Mouse (Mus musculus) fibroblast of lung, adult 2 months (primary cell): ENCODE measurements around the gene Cds1.

Source experiments
- DNase-seq: peaks from one replicate; pipeline ENCODE4 v3.0.0-alpha.2; 2011; ENCODE audit warnings: low read depth

Gene Cds1

GRCm38 (mm10) chr5:101764554-101765347 lies at the start of gene Cds1:
TSS of gene Cds1 (plus strand) at chr5:101765130.
- no peak for DNase-seq

GRCm38 (mm10) chr5:101724216-101724615 lies 40.7 kb upstream of the Cds1 start:
- no peak for DNase-seq

GRCm38 (mm10) chr5:101724756-101725155 lies 40.2 kb upstream of the Cds1 start:
- DNase-seq, result no peak

GRCm38 (mm10) chr5:101725703-101726102 lies 39.2 kb upstream of the Cds1 start:
- no peak for DNase-seq

GRCm38 (mm10) chr5:101726371-101726770 lies 38.6 kb upstream of the Cds1 start:
- no peak for DNase-seq

GRCm38 (mm10) chr5:101728304-101728905 lies 36.5 kb upstream of the Cds1 start:
- DNase-seq, result no peak

- no peak for DNase-seq
Observed at GRCm38 (mm10) chr5:101737341-101737740, 27.6 kb upstream of the Cds1 start.

- no peak for DNase-seq
Observed at GRCm38 (mm10) chr5:101740471-101741223, 24.3 kb upstream of the Cds1 start.

- DNase-seq, result no peak
Observed at GRCm38 (mm10) chr5:101741224-101741591, 23.7 kb upstream of the Cds1 start.

- no peak for DNase-seq
Observed at GRCm38 (mm10) chr5:101742014-101742413, 22.9 kb upstream of the Cds1 start.

- no peak for DNase-seq
Observed at GRCm38 (mm10) chr5:101742425-101742824, 22.5 kb upstream of the Cds1 start.

- no peak for DNase-seq
Observed at GRCm38 (mm10) chr5:101744886-101745285, 20.0 kb upstream of the Cds1 start.

- no peak for DNase-seq
Observed at GRCm38 (mm10) chr5:101753680-101754079, 11.2 kb upstream of the Cds1 start.

GRCm38 (mm10) chr5:101757669-101758068 lies 7.3 kb upstream of the Cds1 start:
- DNase-seq, result no peak

GRCm38 (mm10) chr5:101761685-101762084 lies 3.2 kb upstream of the Cds1 start:
- DNase-seq, result no peak

- no peak for DNase-seq
Observed at GRCm38 (mm10) chr5:101763571-101763970, 1.4 kb upstream of the Cds1 start.

- no peak for DNase-seq
Observed at GRCm38 (mm10) chr5:101765390-101765901, 516 bp downstream of the Cds1 start.

- DNase-seq, result no peak
Observed at GRCm38 (mm10) chr5:101766248-101766647, 1.3 kb downstream of the Cds1 start.

GRCm38 (mm10) chr5:101767086-101767485 lies 2.2 kb downstream of the Cds1 start:
- DNase-seq, result no peak

- DNase-seq, result no peak
Observed at GRCm38 (mm10) chr5:101767486-101767885, 2.6 kb downstream of the Cds1 start.

- no peak for DNase-seq
Observed at GRCm38 (mm10) chr5:101768558-101768957, 3.6 kb downstream of the Cds1 start.

- no peak for DNase-seq
Observed at GRCm38 (mm10) chr5:101772621-101773020, 7.7 kb downstream of the Cds1 start.

- DNase-seq, result no peak
Observed at GRCm38 (mm10) chr5:101775262-101775661, 10.3 kb downstream of the Cds1 start.
